Mouse (Mus musculus): ENCODE results near the gene Clec2d. TPM values are rescaled to one million over a fixed set of nuclear protein-coding genes. Genes with fewer than 3 reads are reported as not detected.

Clec2d gene
- total RNA-seq (2014; rRNA removed) (6.2 and 9.7 TPM in 2 replicates), polyA plus RNA-seq (2015; fragmentation: Nextera tagmentation; extraction: Ambion mirVana) (not detected in 2 replicates)

DNA sequence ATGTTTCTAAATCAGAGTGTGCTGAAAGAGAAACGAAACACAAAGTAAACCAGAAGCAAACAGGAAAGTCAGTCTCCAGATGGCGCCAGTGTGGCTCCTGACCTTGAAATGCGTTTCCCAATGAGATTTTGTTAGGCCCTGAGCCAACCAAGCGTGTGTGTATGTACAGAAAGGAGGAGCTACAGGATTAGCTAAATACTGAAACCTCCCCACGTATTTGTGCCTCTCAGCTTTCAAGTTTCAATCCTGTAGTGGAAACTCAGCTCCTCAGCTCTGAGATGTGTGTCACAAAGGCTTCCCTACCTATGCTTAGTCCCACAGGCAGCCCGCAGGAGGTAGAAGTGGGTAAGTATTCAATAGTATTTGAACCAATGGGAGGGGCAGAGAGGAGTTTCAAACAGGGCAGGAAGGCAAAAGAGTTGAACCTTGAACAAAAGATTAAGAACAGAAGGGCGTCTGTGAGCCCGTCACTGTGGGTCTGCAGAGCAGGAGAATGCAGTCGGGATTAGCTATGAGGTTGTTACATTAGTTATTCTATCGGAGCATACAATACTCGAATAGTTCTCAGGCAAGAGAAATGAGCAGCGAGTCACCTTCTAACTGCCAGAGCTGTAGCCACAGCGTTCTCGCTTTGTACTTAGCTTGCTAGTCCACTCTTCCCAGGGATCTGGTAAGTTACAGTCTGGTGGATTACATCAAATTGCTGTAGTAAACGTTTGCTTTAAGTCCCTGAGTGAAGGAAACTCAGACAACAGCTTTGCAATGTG is at the start of gene Clec2d:
Gene Clec2d (plus strand): TSS at position 213 of the 767 bp plus-strand sequence.
- peak within 1 kb of the TSS; percentile 53 for H3K4me2 ChIP-seq (ENCODE audit: low read depth)
- DNase-seq (peak; percentile 78), ATAC-seq (peak; percentile 76)
- H3K4me3 ChIP-seq (ENCODE audit: low read depth, low read length): peak within 1 kb of the TSS; percentile 31
- H3K27ac ChIP-seq (ENCODE audit: low read depth, low read length): peak within 1 kb of the TSS; percentile 72
- TF ChIP-seq CTCF (IDR thresholded peaks at IDR 0.05; ENCODE audit: low read depth): peak; percentile 58
- under 1% methylated on average over 15 of the region's 15 CpGs for WGBS
- no peaks in the 10 kb centered on the region for H3K9me3 ChIP-seq (ENCODE audit: low read length)
- H3K9ac ChIP-seq: peak within 1 kb of the TSS; percentile 31
- no peaks in the 10 kb centered on the region for H3K27me3 ChIP-seq (ENCODE audit: insufficient read depth, low read length)
- no peaks in the 10 kb centered on the region for H3K4me1 ChIP-seq (ENCODE audit: insufficient read depth)
- H3K36me3 ChIP-seq (ENCODE audit: insufficient read depth): no peaks in the 10 kb centered on the region

GRCm38 (mm10) chr6:129132604-129133341 is 47.6 kb upstream of the Clec2d start:
- no peak for TF ChIP-seq CTCF (IDR thresholded peaks at IDR 0.05; ENCODE audit: low read depth)
- Histone ChIP-seq H3K4me1 (ENCODE audit: insufficient read depth) (no peaks in the 10 kb centered on the region), H3K36me3 (ENCODE audit: insufficient read depth) (no peaks in the 10 kb centered on the region), H3K4me2 (ENCODE audit: low read depth) (no peak overlapping the region), H3K27me3 (ENCODE audit: insufficient read depth, low read length) (no peaks in the 10 kb centered on the region), H3K9ac (no peak overlapping the region), H3K9me3 (ENCODE audit: low read length) (no peaks in the 10 kb centered on the region), H3K27ac (ENCODE audit: low read depth, low read length) (no peak overlapping the region), H3K4me3 (ENCODE audit: low read depth, low read length) (no peak overlapping the region)
- no peak for ATAC-seq
- 82% methylated on average over 4 of the region's 4 CpGs for WGBS
- DNase-seq: no peak

DNA sequence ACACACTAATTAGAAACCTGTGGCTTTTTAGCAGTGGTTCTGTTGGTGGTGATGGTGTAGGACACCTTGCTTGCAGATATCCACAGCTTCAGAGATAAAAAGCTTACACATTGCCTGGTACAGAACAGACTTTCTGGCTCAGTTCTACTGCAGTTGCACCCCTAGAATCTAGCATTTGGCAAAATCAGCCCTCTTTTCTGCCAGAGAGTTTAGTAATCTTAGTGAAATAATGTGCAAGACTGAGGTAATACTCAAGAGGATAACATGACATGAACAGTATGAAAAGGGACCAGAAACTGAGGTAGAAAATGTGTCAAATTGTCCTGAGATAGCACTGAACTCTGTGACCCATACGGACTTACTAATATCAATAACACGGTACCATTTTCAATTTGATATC is 33.6 kb upstream of the Clec2d start:
- Histone ChIP-seq H3K27me3 (ENCODE audit: insufficient read depth, low read length) (no peaks in the 10 kb centered on the region), H3K4me1 (ENCODE audit: insufficient read depth) (no peaks in the 10 kb centered on the region), H3K9me3 (ENCODE audit: low read length) (no peaks in the 10 kb centered on the region), H3K4me2 (ENCODE audit: low read depth) (no peak overlapping the region), H3K9ac (no peak overlapping the region), H3K36me3 (ENCODE audit: insufficient read depth) (no peaks in the 10 kb centered on the region), H3K4me3 (ENCODE audit: low read depth, low read length) (no peak overlapping the region), H3K27ac (ENCODE audit: low read depth, low read length) (no peak overlapping the region)
- TF ChIP-seq CTCF (IDR thresholded peaks at IDR 0.05; ENCODE audit: low read depth): no peak
- no peak for DNase-seq
- no peak for ATAC-seq
- 96% methylated on average over 2 of the region's 2 CpGs for WGBS

DNA sequence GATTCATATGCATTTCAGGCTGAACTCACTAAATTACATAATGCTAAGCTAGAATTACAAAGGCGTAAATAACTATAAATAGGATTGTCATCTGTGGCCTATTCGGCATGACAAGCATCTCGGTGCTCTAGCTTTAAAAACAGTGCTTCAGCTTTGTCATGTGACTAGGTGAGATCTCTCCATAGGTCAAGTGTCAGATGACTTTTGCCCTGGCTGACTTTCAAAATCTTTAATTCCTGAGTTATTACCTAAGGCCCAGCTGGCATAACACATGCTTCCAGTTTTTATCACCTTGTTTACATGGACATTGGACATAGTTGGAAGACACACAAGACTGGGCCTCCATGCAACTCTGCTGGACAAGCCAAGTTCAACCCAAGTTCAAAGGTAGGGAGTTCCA is 20.3 kb upstream of the Clec2d start:
- Histone ChIP-seq H3K4me3 (ENCODE audit: low read depth, low read length) (no peak overlapping the region), H3K27me3 (ENCODE audit: insufficient read depth, low read length) (no peaks in the 10 kb centered on the region), H3K4me1 (ENCODE audit: insufficient read depth) (no peaks in the 10 kb centered on the region), H3K36me3 (ENCODE audit: insufficient read depth) (no peaks in the 10 kb centered on the region), H3K27ac (ENCODE audit: low read depth, low read length) (no peak overlapping the region), H3K9ac (no peak overlapping the region), H3K4me2 (ENCODE audit: low read depth) (no peak overlapping the region), H3K9me3 (ENCODE audit: low read length) (no peaks in the 10 kb centered on the region)
- DNase-seq (no peak), ATAC-seq (no peak)
- no peak for TF ChIP-seq CTCF (IDR thresholded peaks at IDR 0.05; ENCODE audit: low read depth)
- 96% methylated on average over 3 of the region's 3 CpGs for WGBS

DNA sequence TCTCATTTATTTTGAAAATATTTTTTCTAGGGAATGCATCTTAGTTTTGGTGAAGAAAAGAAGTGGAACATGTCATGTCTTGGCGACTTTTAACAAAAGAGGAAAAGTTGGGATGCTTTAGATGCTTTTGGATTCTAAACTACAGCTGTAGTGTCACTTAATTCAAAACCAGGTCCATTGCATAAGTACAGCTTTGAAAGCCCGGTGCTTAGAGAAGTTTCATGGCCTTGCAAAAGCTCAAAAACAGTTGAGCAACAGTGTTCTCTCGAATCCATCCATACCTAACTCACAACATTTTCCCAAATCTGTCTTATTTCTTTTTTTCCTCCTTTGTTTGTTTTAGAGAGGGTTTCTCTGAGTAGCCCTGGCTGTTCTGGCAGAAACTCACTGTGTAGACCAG is 19.3 kb upstream of the Clec2d start:
- no peak overlapping the region for H3K4me3 ChIP-seq (ENCODE audit: low read depth, low read length)
- ATAC-seq: no peak
- no peak overlapping the region for H3K4me2 ChIP-seq (ENCODE audit: low read depth)
- no peak for DNase-seq
- H3K36me3 ChIP-seq (ENCODE audit: insufficient read depth): no peaks in the 10 kb centered on the region
- H3K9ac ChIP-seq: no peak overlapping the region
- no peak for TF ChIP-seq CTCF (IDR thresholded peaks at IDR 0.05; ENCODE audit: low read depth)
- WGBS: 91% methylated on average over 3 of the region's 3 CpGs
- H3K27me3 ChIP-seq (ENCODE audit: insufficient read depth, low read length): no peaks in the 10 kb centered on the region
- H3K9me3 ChIP-seq (ENCODE audit: low read length): no peaks in the 10 kb centered on the region
- H3K27ac ChIP-seq (ENCODE audit: low read depth, low read length): no peak overlapping the region
- no peaks in the 10 kb centered on the region for H3K4me1 ChIP-seq (ENCODE audit: insufficient read depth)

- TF ChIP-seq CTCF (IDR thresholded peaks at IDR 0.05; ENCODE audit: low read depth): no peak
- Histone ChIP-seq H3K27me3 (ENCODE audit: insufficient read depth, low read length) (no peaks in the 10 kb centered on the region), H3K9me3 (ENCODE audit: low read length) (no peaks in the 10 kb centered on the region), H3K27ac (ENCODE audit: low read depth, low read length) (no peak overlapping the region), H3K4me3 (ENCODE audit: low read depth, low read length) (no peak overlapping the region), H3K4me1 (ENCODE audit: insufficient read depth) (no peaks in the 10 kb centered on the region), H3K36me3 (ENCODE audit: insufficient read depth) (no peaks in the 10 kb centered on the region), H3K9ac (no peak overlapping the region), H3K4me2 (ENCODE audit: low read depth) (no peak overlapping the region)
- peak; percentile 0 for DNase-seq
- no peak for ATAC-seq
These were observed 18.5 kb upstream of the Clec2d start for GRCm38 (mm10) chr6:129161951-129162350.

GRCm38 (mm10) chr6:129162587-129163159 is 17.7 kb upstream of the Clec2d start:
- 81% methylated on average over 3 of the region's 3 CpGs for WGBS
- no peaks in the 10 kb centered on the region for H3K36me3 ChIP-seq (ENCODE audit: insufficient read depth)

More at GRCm38 (mm10) chr6:129162587-129163159, 17.7 kb upstream of the Clec2d start:
- no peak overlapping the region for H3K27ac ChIP-seq (ENCODE audit: low read depth, low read length)
- no peak overlapping the region for H3K4me2 ChIP-seq (ENCODE audit: low read depth)
- H3K27me3 ChIP-seq (ENCODE audit: insufficient read depth, low read length): no peaks in the 10 kb centered on the region
- no peaks in the 10 kb centered on the region for H3K4me1 ChIP-seq (ENCODE audit: insufficient read depth)
- no peak for DNase-seq
- no peak for TF ChIP-seq CTCF (IDR thresholded peaks at IDR 0.05; ENCODE audit: low read depth)
- no peaks in the 10 kb centered on the region for H3K9me3 ChIP-seq (ENCODE audit: low read length)
- ATAC-seq: no peak
- no peak overlapping the region for H3K9ac ChIP-seq
- H3K4me3 ChIP-seq (ENCODE audit: low read depth, low read length): no peak overlapping the region

Measured in forebrain, postnatal 0 days (tissue).